Mouse (Mus musculus) cerebellum, adult 2 months (tissue): ENCODE measurements around the gene Wdr53.
"Not testable (repeated sequence)": the region's sequence is repeated elsewhere in the genome, so short reads cannot be mapped to it uniquely, and the experiment has no call there.

Source experiments
- CTCF ChIP-seq: fragments of 200-500 bp; IDR thresholded peaks from 2 replicates; pipeline ENCODE4 v1.5.1; 2011; ENCODE audit warnings: low read depth, mild to moderate bottlenecking, control low read depth, low read length, moderate library complexity, borderline replicate concordance; ENCODE audit not compliant: insufficient read depth
- POLR2A ChIP-seq: fragments of 200-500 bp; IDR thresholded peaks from 2 replicates; pipeline ENCODE4 v1.6.1; 2011; ENCODE audit warnings: low read length, control low read depth, borderline replicate concordance; ENCODE audit not compliant: insufficient read depth

DNA sequence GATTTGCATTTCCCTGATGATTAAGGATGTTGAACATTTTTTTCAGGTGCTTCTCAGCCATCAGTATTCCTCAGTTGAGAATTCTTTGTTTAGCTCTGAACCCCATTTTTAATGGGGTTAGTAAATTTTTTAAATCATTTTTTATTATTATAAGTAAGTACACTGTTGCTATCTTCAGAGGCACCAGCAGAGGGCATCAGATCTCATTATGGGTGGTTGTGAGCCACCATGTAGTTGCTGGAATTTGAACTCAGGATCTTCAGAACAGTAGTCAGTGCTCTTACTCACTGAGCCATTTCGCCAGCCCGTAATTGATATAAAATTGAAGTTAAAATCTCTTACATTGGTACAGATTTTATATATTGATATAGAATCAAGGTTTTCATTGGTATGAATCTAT is 17.2 kb downstream of the Wdr53 start:
- not testable (repeated sequence) for TF ChIP-seq CTCF, POLR2A
